Mouse (Mus musculus) layer of hippocampus, adult 9-11 months (tissue): Measurements from ENCODE around the gene Bcat1.

Experiments used
- DNase-seq: peaks from one replicate; pipeline ENCODE4 v3.0.0; 2022

The Bcat1 gene

DNA sequence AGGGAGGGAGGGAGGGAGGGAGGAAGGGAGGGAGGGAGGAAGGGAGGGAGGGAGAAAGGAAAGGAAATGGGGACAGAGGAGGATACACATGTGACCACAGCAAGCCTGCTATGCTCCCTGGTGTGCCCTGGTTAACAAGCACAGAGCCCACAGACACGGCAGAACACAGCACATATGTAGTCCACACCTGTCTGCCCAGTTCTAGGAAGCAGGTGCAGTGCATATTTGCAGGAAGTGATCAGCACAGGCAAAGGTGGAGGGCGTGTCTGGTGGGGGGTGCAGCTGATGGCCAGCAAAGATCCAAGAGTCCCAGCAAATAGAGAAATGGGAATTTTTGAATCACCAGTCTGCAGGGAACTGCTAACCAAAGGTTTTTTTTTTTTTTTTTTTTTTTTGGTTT, 23.3 kb downstream of the Bcat1 start:
- no peak for DNase-seq

DNA sequence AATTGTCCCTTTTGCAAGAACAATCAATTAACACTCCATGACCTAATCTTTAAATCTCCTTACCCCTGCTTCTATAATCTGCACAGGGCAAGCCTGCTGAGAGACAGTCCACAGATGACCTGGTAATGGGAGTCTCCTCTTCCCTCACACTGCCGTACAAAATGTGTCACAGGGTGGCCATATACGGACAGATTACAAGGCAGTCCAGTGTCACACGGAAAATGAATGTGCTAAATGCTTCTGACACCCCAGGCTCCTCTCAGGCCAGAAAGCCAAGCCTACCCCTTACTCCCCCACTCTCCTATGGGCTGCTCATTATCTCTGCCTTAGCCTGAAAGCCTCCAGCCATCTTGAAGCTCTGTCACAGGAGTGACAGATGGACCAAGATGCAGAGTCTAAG, 25.1 kb downstream of the Bcat1 start:
- no peak for DNase-seq

DNA sequence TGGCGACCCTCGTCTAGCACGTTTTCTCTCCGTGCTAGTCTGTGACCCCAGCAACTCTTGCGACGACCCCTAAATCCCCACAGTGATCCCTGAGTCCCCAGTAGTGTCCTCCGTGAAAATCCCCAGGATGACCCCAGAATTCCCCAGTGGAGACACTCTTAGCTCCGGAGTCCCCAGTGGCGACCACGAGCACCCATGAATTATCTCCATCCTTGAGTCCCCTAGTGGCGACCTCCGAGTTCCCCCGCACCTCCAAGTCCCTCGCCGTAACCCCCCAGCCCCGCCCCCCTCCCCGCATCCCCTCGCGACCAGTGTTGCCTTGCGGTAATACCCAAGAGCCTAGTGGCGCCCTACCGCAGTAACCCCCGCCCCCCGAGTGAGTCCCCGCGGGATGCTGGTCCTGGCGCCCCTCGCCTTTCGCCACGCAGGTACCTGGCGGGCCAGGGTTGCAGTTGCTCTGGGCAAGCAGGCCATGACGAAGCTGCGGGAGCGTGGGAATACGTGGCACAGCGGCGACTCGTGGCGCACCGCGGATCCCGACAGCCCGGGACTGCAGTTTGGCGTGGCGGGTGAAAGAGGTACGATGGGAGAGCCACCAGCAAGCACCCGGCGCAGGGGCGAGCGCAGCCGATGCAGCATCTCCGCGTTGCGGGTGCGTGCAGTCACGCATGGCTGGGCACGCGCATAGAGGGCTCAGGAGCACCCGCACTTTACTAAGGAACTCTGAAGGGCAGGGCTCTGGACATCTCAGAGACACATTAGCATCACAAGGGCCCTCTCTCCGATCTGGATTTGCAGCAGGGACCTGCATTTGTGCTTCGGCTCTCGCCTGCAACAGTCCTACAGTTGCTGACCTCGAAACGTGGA, 27.6 kb downstream of the Bcat1 start:
- peak; percentile 35 for DNase-seq

DNA sequence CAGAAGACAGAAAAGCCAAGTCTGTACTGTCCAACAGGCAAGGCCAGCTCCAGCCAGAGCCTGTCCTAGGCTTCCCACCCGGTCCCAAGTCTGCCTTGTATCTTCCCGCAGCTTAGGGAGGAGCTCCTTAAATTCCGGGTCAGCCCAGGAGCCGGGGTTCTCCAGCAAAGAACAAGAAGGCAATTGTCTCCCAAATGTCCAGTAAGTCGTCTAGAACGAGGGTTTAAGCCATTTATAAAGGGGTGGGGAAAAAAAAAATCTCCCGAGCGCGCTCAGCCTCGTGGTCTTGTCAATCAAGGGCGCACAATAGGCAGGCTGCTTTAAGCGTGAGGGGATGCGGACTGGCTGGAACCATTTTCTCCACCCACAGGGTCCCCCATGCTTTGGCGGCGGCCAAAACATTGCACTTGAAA, 28.5 kb downstream of the Bcat1 start:
- DNase-seq: peak; percentile 60

DNA sequence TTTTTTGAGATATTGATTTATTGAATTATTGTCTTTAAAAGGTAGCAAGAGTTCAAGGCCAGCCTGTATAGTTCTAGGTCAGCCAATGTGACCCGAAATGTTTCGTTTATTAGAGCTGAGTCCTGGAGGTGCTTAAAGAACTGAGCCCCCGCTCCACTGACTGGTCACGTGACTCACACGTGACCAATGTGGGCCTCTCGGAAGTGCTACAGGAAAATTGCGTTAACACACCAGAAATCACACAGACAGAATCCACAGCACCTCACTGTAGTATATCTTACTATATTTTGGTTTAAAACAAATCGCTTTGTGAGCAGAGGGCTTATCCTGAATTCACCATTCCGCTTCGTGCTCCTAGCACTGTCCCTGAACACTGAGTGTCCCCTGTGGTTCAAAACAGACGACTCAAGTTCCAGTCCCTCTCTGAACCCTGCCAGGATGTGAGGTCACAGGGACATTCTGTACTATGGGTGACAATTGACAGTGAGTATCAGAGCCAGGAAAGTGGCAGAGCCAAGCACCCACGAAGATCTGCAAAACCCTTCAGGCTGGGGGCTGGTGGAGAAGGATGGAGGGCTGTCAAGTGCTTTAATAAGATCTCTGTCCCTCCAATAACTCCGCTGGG, 29.6 kb downstream of the Bcat1 start:
- no peak for DNase-seq

DNA sequence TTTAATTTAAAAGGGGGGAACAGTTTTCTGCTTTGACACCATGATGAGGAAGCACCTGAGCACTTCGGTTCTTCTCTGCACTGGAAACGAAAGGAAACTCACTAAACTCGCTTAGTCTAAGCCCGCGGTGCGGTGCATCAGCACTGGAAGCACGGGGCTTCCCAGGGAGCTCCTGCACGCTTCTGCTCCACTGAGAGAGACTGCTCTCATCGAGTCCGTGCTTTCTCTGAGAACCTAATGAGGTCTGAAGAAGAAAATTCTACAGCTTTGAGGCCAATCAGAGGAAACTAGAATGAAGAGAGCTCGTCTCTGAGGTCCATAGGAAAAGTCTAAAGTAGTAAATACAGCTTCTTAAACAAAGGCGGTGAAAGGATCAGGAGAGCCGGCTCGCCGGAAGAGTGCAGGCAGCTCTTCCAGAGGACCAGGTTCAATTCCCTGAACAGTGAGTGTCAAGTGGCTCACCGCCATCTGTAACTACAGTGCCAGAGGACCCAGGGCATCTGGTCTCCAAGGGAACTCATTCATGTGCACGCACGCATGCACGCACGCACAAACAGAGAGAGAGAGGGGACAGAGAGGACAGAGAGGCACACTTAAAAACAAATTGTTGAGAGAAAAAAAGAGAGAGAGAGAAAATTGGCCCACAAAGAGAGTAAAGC, 30.9 kb downstream of the Bcat1 start:
- DNase-seq: no peak

DNA sequence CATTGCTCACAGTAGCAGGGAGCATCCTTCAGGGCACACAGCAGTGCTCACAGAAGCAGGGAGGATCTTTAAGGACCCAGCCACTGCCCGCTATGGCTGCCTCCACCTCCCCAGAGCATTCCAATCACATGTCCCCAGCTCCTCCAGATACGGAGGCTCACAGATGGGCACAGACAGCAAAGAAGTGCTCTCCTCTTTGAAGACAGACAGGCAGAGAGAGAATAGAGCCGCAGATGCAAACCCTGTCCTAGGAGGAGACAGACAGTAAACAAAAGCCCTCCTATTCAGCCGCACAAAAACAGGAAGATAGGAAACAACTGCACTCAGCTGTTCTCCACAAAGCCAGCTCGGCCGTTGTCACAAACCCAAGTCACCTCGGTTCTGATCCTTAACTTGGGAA, 35.3 kb downstream of the Bcat1 start:
- DNase-seq: no peak

DNA sequence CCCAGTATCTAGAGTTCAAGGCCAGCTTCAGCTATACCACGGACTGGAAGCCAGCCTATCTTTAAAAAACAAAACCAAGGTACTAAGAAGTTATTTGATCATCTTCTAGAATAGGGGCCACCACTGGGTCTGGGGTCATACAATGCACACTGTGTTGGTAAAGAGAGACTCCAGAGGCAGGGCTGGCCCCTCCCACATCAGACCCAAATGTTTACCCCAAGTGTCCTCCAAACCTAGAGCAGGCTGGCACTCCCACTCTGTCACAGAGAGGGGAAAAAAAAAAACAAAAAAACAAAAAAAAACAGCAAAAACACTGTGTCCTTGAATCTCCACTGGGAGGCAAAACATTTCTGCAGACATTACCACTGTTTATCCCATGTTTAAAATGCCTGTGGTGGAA, 38.4 kb downstream of the Bcat1 start:
- DNase-seq: no peak

DNA sequence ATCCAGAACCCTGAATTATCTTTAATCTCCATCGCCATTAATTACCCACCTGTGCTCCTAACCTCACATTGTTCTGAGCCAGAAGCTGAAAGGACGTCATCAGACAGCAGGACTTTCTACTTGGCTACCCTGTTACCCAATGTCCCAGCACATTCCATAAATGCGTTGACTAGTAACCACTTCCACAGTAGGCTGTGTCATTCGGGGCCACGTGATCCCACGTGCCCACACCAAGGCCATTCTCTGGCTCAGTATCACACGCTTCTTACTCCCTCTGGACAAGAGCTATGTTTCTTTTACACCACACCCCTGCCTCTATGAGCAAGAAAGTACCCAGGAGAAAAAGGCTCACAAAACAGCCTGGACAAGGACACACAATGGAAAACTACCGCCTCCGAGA, 40.6 kb downstream of the Bcat1 start:
- no peak for DNase-seq

DNA sequence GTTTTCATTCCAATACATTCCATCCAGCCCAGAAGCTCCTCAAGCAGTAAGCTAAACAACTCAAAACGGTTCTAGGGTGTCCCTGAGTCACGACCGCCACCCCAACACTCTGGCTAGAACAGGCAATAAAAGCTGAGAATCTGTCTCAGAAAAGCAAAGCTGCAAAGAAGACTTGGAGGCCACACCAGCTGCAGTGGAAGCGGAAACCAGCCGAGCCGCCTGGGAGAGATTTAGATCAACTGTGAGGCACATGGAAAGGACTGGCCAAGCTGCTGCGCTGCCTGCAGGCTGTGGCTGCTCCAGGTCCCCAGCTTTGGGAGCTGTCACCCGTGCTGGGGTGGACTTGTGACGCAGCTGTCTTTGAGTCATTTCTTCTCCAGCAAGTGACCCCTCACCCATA, 45.4 kb downstream of the Bcat1 start:
- no peak for DNase-seq

DNA sequence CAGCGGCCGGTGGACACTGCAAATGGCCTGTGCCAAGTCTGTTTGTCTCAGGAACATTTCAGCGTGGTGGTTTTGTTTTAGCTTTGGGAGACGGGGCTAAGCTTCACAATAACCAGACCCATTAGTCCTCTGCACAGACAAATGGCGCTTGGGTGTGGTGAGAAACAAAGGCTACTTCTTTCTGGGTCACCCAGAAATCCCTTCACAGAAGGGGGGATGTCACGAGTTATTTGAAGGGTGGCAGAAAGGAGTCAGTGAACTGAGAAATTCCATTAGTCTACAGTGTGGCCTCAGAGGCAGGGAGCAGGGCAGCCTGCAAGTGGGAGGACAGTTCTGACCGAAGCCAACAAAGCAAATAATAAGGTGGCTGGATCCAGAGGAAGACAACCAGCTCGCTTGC, 52.0 kb downstream of the Bcat1 start:
- no peak for DNase-seq

DNA sequence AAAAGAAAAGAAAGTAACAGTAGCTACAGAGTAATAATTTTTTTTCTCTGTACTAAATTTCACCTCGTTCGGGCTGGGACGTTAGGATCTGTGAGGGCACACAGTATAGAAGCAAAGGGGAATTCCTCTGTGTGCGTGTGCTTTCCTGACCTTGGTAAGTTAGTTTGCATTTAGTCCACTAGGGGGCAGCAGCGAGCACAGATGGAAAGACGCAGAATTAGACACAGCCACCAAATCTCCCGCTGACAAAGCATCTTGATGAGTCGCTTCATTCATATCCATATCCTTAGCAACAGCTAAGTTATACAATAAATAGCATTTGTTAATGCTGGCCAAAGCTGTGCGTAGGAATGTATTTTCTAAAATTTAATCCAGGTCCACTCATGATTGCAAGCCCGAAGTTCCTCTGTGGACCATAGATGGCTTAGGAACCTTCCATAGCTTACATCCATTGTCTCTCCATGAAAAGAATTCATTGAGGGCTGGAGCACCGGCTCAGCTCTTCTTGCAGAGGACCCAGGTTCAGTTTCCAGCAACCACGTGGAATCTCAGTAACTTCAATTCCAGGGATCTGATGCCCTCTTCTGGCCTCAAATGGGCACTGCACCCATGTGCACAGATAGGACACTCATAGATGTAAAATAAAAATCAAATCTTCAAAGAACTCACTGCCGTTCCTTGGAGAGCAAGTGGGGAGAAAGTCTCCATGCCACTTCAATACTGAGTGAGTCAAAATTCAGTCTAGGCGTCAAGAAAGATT, 52.8 kb downstream of the Bcat1 start:
- DNase-seq: no peak

DNA sequence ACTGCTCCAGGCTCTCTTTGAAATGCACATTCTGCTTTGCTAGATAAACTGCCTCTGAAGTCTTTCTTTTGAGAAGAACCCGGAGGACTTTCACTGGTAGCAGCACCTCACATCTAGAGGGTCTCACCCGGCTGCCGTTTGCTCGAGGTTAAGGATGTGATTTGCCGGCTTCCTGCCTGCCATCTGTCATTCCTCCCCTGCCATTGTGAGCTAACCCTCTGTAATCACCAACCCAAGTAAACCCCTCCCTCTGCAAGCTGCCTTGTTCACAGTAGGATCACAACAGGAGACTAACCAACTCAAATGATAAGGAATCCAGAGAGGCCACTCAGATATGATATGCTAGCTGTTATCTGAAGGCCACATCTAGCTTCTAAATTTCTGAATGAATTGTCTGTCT, 53.6 kb downstream of the Bcat1 start:
- no peak for DNase-seq

DNA sequence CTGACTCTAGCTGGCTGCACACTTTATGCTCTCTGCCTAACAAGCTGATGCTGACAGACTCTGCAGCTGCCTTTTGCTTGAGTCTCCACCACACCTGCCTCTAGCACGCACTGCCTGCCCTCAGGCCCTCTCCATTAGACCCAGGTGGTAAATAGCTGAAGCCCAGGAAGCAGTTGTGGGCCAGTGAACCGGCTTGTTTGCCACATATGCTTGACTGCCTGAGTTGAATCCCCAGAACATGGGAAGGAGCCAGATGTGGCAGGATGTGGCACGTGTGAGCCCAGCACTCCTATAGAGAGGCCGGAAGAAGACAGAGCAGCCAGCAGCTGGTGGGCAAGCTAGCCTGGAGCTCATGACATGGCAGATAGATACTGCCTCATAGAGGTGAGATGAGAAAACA, 55.4 kb downstream of the Bcat1 start:
- no peak for DNase-seq

DNA sequence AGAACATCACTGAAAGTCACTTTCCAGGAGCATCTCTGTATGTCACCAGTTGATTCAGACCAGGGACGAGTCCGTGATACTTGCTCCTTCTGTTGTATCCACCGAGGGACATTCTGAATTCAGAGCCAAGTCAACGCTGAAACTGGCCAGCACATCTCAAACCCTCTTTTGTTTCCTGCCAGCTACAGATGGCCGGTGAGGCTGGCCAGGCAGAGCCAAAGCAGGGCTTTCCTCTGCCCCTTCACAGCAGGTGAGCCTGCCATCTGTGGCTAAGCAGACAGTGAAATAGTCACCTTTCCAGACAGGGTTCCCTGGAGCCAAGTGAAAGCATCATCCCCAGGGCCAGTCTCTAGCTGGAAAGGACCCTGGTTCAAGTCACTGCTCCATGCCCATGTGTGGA, 57.7 kb downstream of the Bcat1 start:
- no peak for DNase-seq

DNA sequence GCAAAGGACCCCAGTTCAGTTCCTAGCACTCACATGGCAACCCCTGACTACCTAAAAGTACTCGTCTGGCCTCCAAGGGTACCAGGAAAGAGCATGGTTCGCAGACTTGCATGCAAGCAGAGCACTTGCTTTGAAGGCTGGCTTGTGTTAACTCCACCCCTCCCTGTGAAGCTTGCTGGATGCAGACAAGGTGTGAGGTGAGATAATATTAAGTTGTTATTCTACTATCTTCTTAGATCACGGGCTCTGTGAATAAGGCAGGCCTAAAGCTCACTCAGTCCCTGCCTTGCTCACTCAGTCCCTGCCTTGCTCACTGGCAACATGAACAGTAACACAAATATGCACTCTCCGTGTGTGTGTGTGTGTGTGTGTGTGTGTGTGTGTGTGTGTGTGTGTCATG, 58.5 kb downstream of the Bcat1 start:
- DNase-seq: no peak

DNA sequence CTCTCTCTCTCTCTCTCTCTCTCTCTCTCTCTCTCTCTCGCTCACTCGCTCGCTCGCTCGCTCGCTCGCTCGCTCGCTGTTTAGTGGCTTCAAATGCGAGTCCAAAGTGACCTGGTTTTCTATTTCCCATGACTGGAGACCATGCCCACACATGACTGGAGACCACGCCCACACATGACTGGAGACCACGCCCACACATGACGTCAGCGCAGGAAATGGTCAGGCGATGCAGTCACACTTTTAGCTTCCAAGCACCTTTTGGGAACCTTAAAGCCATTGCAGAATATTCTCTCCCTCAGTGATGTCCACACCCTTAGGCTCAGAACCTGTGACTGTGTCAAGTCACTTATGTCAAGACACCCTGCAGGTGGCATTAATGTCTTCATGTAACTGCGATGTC, 59.3 kb downstream of the Bcat1 start:
- DNase-seq: no peak

DNA sequence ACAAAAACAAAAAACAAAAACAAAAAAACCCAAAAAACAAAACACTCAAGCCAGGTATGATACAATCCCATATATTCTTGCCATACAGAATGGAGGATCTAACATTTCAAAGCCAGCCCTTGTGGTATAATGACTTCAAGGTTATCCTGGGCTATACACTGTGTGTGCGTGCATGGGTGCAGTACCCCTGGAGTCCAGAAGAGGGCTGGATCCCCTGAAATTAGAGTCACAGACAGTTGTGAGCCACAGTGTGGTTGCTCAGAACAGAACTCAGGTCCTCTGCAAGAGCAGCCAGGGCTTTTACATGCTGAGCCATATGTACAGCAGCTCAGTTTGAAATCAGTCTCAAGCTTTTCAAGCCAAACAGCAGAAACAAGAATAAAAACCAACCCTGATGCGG, 61.0 kb downstream of the Bcat1 start:
- no peak for DNase-seq

DNA sequence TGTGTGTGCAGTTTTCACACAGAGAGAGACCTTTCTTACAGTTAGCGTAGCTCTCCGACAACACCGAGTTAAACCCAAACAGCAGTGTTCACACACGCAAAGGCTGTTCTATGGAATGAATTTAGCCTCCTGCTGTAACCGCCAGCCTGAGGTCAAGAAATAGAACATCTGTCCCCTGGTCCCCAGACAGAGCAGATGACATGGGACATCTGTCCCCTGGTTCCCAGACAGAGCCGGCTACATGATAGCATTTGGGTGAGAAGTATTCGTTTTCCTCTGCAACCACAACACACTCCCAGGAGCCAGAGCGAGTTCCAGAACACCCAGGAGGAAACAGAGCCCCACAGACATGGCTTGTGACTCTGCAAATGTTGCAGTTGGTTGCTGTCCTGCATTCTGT, 63.3 kb downstream of the Bcat1 start:
- no peak for DNase-seq

DNA sequence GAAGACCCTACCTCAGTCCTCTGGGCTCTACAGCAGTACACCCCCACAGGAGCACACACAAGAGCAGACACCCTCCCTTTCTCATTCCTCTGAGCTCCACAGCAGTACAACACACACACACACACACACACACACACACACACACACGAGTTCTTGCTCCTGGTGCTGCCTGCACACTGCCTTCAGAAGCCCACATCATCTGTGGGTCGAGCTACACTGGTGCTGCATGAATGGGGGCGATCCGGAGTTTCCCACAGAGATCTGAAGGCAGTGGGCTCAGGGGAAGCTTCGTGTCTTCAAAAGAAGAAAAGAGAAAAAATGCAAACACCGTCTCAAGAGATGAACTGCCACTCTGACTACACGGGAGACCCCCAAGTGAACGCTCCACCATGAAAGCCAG, 64.8 kb downstream of the Bcat1 start:
- no peak for DNase-seq

DNA sequence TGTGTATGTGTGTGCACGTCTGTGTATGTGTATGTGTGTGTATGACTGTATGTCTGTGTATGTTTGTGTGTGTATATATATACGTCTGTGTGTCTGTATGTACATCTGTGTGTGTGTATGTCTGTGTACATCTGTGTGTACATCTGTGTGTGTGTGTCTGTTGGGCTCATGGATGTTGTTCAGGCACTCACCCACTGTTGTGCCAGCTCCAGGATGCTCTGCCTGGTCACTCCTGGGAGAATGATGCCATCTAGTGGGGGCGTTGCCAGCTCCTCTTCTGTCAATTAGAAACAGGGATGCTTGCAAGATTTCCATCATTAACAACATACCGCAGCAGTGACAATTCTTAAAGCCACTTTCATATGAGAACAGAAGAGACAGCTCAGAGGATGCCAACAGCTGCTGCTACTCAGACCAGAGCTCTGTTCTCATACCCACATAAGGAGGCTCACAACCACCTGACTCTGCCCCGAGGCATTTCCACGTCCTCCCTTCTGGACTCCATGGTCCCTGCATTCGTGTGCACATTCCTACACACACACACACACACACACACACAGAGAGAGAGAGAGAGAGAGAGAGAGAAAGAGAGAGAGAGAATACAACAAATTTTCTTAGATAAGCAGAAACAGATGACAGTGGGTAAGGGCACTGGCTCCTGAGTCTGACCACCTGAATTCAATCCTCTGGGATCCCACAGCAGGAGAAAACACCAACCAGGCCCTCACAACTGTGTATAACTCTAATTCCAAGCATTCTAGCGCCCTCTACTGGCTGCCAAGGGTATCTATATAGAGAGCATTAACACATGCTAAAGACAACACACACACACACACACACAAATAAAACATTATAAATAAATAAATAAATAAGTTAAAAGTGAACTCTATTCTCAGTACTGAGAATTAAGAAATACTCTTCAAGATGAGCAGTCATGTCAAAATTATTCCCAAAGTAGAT, 65.8 kb downstream of the Bcat1 start:
- DNase-seq: no peak

DNA sequence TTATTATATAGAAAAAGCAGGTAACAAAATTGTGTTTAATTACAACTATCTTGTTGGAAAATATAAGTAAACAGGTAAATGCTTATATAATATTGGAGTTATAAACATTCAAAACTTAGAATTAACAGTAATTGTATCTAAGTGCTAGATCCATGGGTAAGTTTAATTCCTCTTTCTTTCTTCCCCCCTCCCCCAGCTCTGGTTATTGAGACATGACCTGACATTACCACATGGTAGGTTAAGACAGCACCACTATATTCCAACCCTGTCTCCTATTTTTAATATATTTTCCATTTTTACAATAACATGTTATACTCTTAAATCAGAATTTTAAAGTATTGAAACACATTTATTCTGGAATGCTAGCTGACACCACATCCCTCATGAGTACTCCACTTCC, 72.5 kb downstream of the Bcat1 start:
- DNase-seq: no peak
